Mouse (Mus musculus) megakaryocyte, embryonic 14.5 days (primary cell): ENCODE measurements around the gene Rdh9. TPM values are rescaled to one million over a fixed set of nuclear protein-coding genes. Genes with fewer than 3 reads are reported as not detected.

Experiments
- H3K27me3 ChIP-seq: replicated peaks from 2 replicates; pipeline ENCODE3; 2012; ENCODE audit warnings: inconsistent platforms
- H3K36me3 ChIP-seq: replicated peaks from 2 replicates; pipeline ENCODE3; 2012; ENCODE audit warnings: low read length, inconsistent platforms, mixed read lengths
- H3K4me1 ChIP-seq: 2 replicates; pipeline ENCODE4 v1.6.1; 2012; ENCODE audit warnings: inconsistent platforms
- H3K4me3 ChIP-seq: replicated peaks from 2 replicates; pipeline ENCODE3; 2012; ENCODE audit warnings: moderate library complexity, mild to moderate bottlenecking, inconsistent platforms
- H3K9me3 ChIP-seq: 2 replicates; pipeline ENCODE4 v1.6.1; 2012; ENCODE audit warnings: inconsistent platforms
- FLI1 ChIP-seq: IDR thresholded peaks from 2 replicates; pipeline ENCODE4 v1.6.1; 2012; ENCODE audit warnings: low read length, inconsistent platforms, mixed read lengths
- GATA1 ChIP-seq: IDR thresholded peaks from 3 replicates; pipeline ENCODE4 v1.6.1; 2012; ENCODE audit warnings: mixed read lengths, low read length, inconsistent platforms, borderline replicate concordance
- polyA plus RNA-seq: library from polyadenylated mRNA; stranded (reverse); fragments of >175 nt; gene quantifications from 2 replicates; pipeline ENCODE4 v1.2.3, GENCODE M21; 2012; ENCODE audit warnings: low replicate concordance; ENCODE audit not compliant: insufficient read depth

Rdh9 gene
- polyA plus RNA-seq, 1 experiment, result not detected

GRCm38 (mm10) chr10:127840776-127841175, 64.6 kb downstream of the Rdh9 start:
- TF ChIP-seq GATA1 (no peak), FLI1 (no peak)

More at GRCm38 (mm10) chr10:127840776-127841175, 64.6 kb downstream of the Rdh9 start:
- Histone ChIP-seq H3K27me3 (no peaks in the 10 kb centered on the region), H3K4me3 (no peak overlapping the region), H3K9me3 (peaks cover 31% of the 10 kb centered on the region), H3K36me3 (no peaks in the 10 kb centered on the region), H3K4me1 (no peaks in the 10 kb centered on the region)

Other genes with a start within 250 kb of the Rdh9 start
- gene Nxph4, start 241.8 kb upstream of the Rdh9 start, polyA plus RNA-seq, result 0.32 TPM in 1 of 2 replicates, not detected in the other
- gene Lrp1, start 155.2 kb upstream of the Rdh9 start, polyA plus RNA-seq, result 10.2 and 208 TPM in 2 replicates
- gene Stat6, start 133.4 kb upstream of the Rdh9 start, polyA plus RNA-seq, result 33.8 and 70.6 TPM in 2 replicates
- gene Nemp1, start 109.5 kb upstream of the Rdh9 start, polyA plus RNA-seq, result 1.5 TPM in 1 of 2 replicates, not detected in the other
- 19.1 and 21.3 TPM in 2 replicates for gene Nab2, start 107.8 kb upstream of the Rdh9 start, polyA plus RNA-seq
- gene Myo1a, start 71.2 kb upstream of the Rdh9 start, polyA plus RNA-seq, result 0.04 TPM in 1 of 2 replicates, not detected in the other
- not detected in 2 replicates for gene Tac2, start 51.9 kb upstream of the Rdh9 start, polyA plus RNA-seq
- gene Zbtb39, start 36.8 kb upstream of the Rdh9 start, polyA plus RNA-seq, result 0.30 and 0.54 TPM in 2 replicates
- gene Gpr182, start 24.7 kb upstream of the Rdh9 start, polyA plus RNA-seq, result not detected in 2 replicates
- gene Rdh1, start 16.7 kb upstream of the Rdh9 start, polyA plus RNA-seq, result not detected in 2 replicates
- not detected in 2 replicates for gene Rdh16f1, start 16.6 kb upstream of the Rdh9 start, polyA plus RNA-seq
- not detected in 2 replicates for gene Rdh16, start 24.8 kb downstream of the Rdh9 start, polyA plus RNA-seq
- gene Rdh19, start 73.5 kb downstream of the Rdh9 start, polyA plus RNA-seq, result not detected in 2 replicates
- gene Rdh16f2, start 90.1 kb downstream of the Rdh9 start, polyA plus RNA-seq, result not detected in 2 replicates
- gene Rdh7, start 112.4 kb downstream of the Rdh9 start, polyA plus RNA-seq, result not detected in 2 replicates
- not detected in 2 replicates for gene Sdr9c7, start 122.1 kb downstream of the Rdh9 start, polyA plus RNA-seq
- gene Hsd17b6, start 231.2 kb downstream of the Rdh9 start, polyA plus RNA-seq, result not detected in 2 replicates
- gene Prim1, start 238.8 kb downstream of the Rdh9 start, polyA plus RNA-seq, result 2.6 TPM in 1 of 2 replicates, not detected in the other